Comparison of ENCODE assay signal across 28 mouse cellular contexts in the genomic region with DNA sequence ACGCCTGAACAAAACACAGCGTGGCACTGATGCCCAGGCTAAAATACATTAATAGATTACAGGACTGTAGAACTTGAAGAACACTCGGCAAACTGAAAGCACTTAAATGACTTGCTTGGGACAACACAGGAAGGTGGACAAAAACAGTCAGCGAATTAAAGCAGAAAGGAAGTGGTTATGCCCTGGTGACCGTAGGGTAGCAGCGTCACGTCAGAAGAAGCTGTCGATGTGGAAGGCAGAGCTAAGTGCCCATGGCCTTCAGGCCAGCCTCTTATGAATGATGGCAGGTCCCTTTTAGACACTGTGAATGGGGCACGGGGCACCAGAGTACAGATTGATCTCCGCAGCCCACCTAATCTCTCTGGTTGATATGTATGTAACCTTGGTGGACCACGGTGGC.
DNase-seq lines count a peak whose midpoint lies in the region; ATAC-seq and TF ChIP-seq lines count a peak whose summit lies in the region.
"Had no signal": no experiment of that assay in that cellular context is flagged by ENCODE, and none has a peak within 500 bp of the region (broad histone marks: within the 10 kb centered on the region; RNA-seq: fewer than 3 reads in every experiment).

No protein-coding gene starts in this region.

- no peaks in the 10 kb centered on the region for H3K9me3 ChIP-seq in midbrain, embryonic 10.5 days (replicated peaks)
- no peaks in the 10 kb centered on the region for H3K9me3 ChIP-seq in midbrain, postnatal 0 days (ENCODE audit: low read length)
- H3K9me3 ChIP-seq: embryonic facial prominence, embryonic 13.5 days; embryonic facial prominence, embryonic 15.5 days; forebrain, embryonic 10.5 days; forebrain, embryonic 12.5 days; G1E had no signal

- H3K36me3 ChIP-seq in midbrain, embryonic 10.5 days = peaks cover 30% of the 10 kb centered on the region
- H3K36me3 ChIP-seq in midbrain, postnatal 0 days (ENCODE audit: insufficient read depth, low read length) = peaks cover 18% of the 10 kb centered on the region
- peaks cover 8% of the 10 kb centered on the region for H3K36me3 ChIP-seq in splenic B cell, adult 2 months (ENCODE audit: control insufficient read depth, insufficient read depth, low read length, poor library complexity, severe bottlenecking)
- H3K36me3 ChIP-seq: embryonic facial prominence, embryonic 15.5 days had no signal

- no peak overlapping the region for H3K4me2 ChIP-seq in midbrain, postnatal 0 days (ENCODE audit: low read depth, low read length, poor library complexity, severe bottlenecking)
- H3K4me2 ChIP-seq: embryonic facial prominence, embryonic 13.5 days; embryonic facial prominence, embryonic 15.5 days; forebrain, embryonic 12.5 days had no signal

- no peak overlapping the region for H3K9ac ChIP-seq in midbrain, postnatal 0 days (replicated peaks; ENCODE audit: low read length, poor library complexity, severe bottlenecking)
- H3K9ac ChIP-seq: embryonic facial prominence, embryonic 13.5 days; embryonic facial prominence, embryonic 15.5 days; forebrain, embryonic 12.5 days had no signal

- WGBS in midbrain, embryonic 10.5 days = 93% methylated on average over 11 of the region's 11 CpGs
- 90% methylated on average over 11 of the region's 11 CpGs for WGBS in midbrain, postnatal 0 days

- ATAC-seq in midbrain, postnatal 0 days (ENCODE audit: low FRiP score) = no peak
- peak; percentile 26; the same call in 1 of the 2 replicates for ATAC-seq in common myeloid progenitor, adult 5-6 weeks (replicated peaks; ENCODE audit: low read depth, poor library complexity, severe bottlenecking)
- ATAC-seq: CD4-positive, CD25-positive, alpha-beta regulatory T cell, adult 4 months; forebrain, embryonic 14.5 days; forebrain, embryonic 16.5 days; Patski had no signal

- H3K27me3 ChIP-seq in midbrain, embryonic 10.5 days (ENCODE audit: low read depth, poor library complexity, severe bottlenecking) = no peaks in the 10 kb centered on the region
- H3K27me3 ChIP-seq in midbrain, postnatal 0 days (ENCODE audit: insufficient read depth, low read length) = no peaks in the 10 kb centered on the region
- H3K27me3 ChIP-seq in splenic B cell, adult 2 months (ENCODE audit: control insufficient read depth, insufficient read depth, low read length, poor library complexity, severe bottlenecking) = no peaks in the 10 kb centered on the region
- H3K27me3 ChIP-seq: CH12.LX; embryonic facial prominence, embryonic 13.5 days; embryonic facial prominence, embryonic 15.5 days; forebrain, embryonic 12.5 days; Patski had no signal

- H3K4me1 ChIP-seq in midbrain, embryonic 10.5 days = peaks cover 17% of the 10 kb centered on the region
- peaks cover 2% of the 10 kb centered on the region for H3K4me1 ChIP-seq in midbrain, postnatal 0 days (ENCODE audit: insufficient read depth, low read length)
- H3K4me1 ChIP-seq: embryonic facial prominence, embryonic 15.5 days had no signal

- intact Hi-C loops in left cerebral cortex, postnatal 36 days (cut with DNase I) = no loop called here

- H3K4me3 ChIP-seq in midbrain, embryonic 10.5 days = no peak overlapping the region
- no peak overlapping the region for H3K4me3 ChIP-seq in midbrain, postnatal 0 days (ENCODE audit: low read depth, low read length)
- H3K4me3 ChIP-seq: embryonic facial prominence, embryonic 13.5 days; embryonic facial prominence, embryonic 15.5 days; erythroblast, embryonic 14.5 days; forebrain, embryonic 10.5 days; forebrain, embryonic 12.5 days had no signal

- no peak for DNase-seq in midbrain, embryonic 10.5 days (ENCODE audit: low spot score)
- no peak for DNase-seq in midbrain, postnatal 0 days (ENCODE audit: low spot score)
- DNase-seq in 416B (ENCODE audit: low read depth) = peak; percentile 20
- peak; percentile 13 for DNase-seq in splenic B cell, adult 2 months (ENCODE audit: low read depth, low spot score)
- no peak for DNase-seq in left cerebral cortex, postnatal 36 days (ENCODE audit: low spot score in 2 of 2)
- no peak for DNase-seq in embryo, embryonic 11 days
- DNase-seq: adrenal gland, adult 2 months; adrenal gland, postnatal 10 days; adrenal gland, postnatal 25 days; B cell, adult 2 months; cerebellum, adult 11 months; cerebellum, adult 18-20 months; cerebellum, adult 8-10 months; cerebellum, adult 9-11 months; cerebellum, postnatal 14 days; cerebellum, postnatal 36 days had no signal

- no peak for TF ChIP-seq CTCF in midbrain, postnatal 0 days (IDR thresholded peaks at IDR 0.05)

- H3K27ac ChIP-seq in midbrain, embryonic 10.5 days (replicated peaks) = 0 out of 2 replicates have a peak overlapping the region, but pooled peaks have one; percentile 10
- no peak overlapping the region for H3K27ac ChIP-seq in midbrain, postnatal 0 days (ENCODE audit: low read depth, low read length)
- H3K27ac ChIP-seq: embryonic facial prominence, embryonic 13.5 days; embryonic facial prominence, embryonic 15.5 days; forebrain, embryonic 10.5 days; forebrain, embryonic 12.5 days had no signal

Comparison
In these comparisons a context has a peak if more than half of its experiments do, and no peak if none do; other contexts are left out.
1. DNase-seq: peak in 416B (single experiment) and splenic B cell, adult 2 months (single experiment); none in midbrain, embryonic 10.5 days (single experiment), midbrain, postnatal 0 days (single experiment), left cerebral cortex, postnatal 36 days (0 of 2) and embryo, embryonic 11 days (single experiment).